Mouse (Mus musculus): Measurements from ENCODE around the gene Sugp2.

Sugp2 gene

GRCm38 (mm10) chr8:70222041-70222440, 12.0 kb upstream of the Sugp2 start:
- no peak for DNase-seq

GRCm38 (mm10) chr8:70223341-70223740, 10.7 kb upstream of the Sugp2 start:
- DNase-seq: peak; percentile 44 to 51

GRCm38 (mm10) chr8:70227997-70228396, 6.0 kb upstream of the Sugp2 start:
- DNase-seq: no peak

GRCm38 (mm10) chr8:70230837-70231236, 3.2 kb upstream of the Sugp2 start:
- DNase-seq: no peak

GRCm38 (mm10) chr8:70233606-70234005, 420 bp upstream of the Sugp2 start:
- no peak for DNase-seq

GRCm38 (mm10) chr8:70234781-70235128, 729 bp downstream of the Sugp2 start:
- no peak for DNase-seq

- DNase-seq: no peak
Observed at GRCm38 (mm10) chr8:70237842-70238241, 3.8 kb downstream of the Sugp2 start.

GRCm38 (mm10) chr8:70240642-70241041, 6.6 kb downstream of the Sugp2 start:
- DNase-seq: no peak

GRCm38 (mm10) chr8:70246622-70247021, 12.6 kb downstream of the Sugp2 start:
- no peak for DNase-seq

GRCm38 (mm10) chr8:70247841-70248240, 13.8 kb downstream of the Sugp2 start:
- no peak for DNase-seq

GRCm38 (mm10) chr8:70254628-70255027, 20.6 kb downstream of the Sugp2 start:
- DNase-seq: no peak

- DNase-seq: peak; percentile 52 to 65
Observed at GRCm38 (mm10) chr8:70257456-70257855, 23.4 kb downstream of the Sugp2 start.

GRCm38 (mm10) chr8:70258600-70258999, 24.6 kb downstream of the Sugp2 start:
- DNase-seq: no peak

- no peak for DNase-seq
Observed at GRCm38 (mm10) chr8:70259043-70259442, 25.0 kb downstream of the Sugp2 start.

- no peak for DNase-seq
Observed at GRCm38 (mm10) chr8:70267674-70268073, 33.6 kb downstream of the Sugp2 start.

GRCm38 (mm10) chr8:70268311-70268710, 34.3 kb downstream of the Sugp2 start:
- DNase-seq: peak in 1 of 2 experiments; percentile 31

GRCm38 (mm10) chr8:70268799-70269565, 35.0 kb downstream of the Sugp2 start:
- DNase-seq: no peak

GRCm38 (mm10) chr8:70272949-70273348, 38.9 kb downstream of the Sugp2 start:
- DNase-seq: no peak

GRCm38 (mm10) chr8:70274350-70274749, 40.3 kb downstream of the Sugp2 start:
- no peak for DNase-seq

- DNase-seq: no peak
Observed at GRCm38 (mm10) chr8:70276476-70276875, 42.5 kb downstream of the Sugp2 start.

- DNase-seq: no peak
Observed at GRCm38 (mm10) chr8:70278175-70278574, 44.1 kb downstream of the Sugp2 start.

GRCm38 (mm10) chr8:70279266-70279665, 45.2 kb downstream of the Sugp2 start:
- DNase-seq: peak in 1 of 2 experiments; percentile 13

- DNase-seq: no peak
Observed at GRCm38 (mm10) chr8:70281001-70281400, 47.0 kb downstream of the Sugp2 start.

- peak; percentile 65 to 71 for DNase-seq
Observed at GRCm38 (mm10) chr8:70282603-70283135, 48.6 kb downstream of the Sugp2 start, which contains the start of gene Homer3. Gene Homer3 (plus strand): TSS chr8:70282827.

All from cerebellum, adult 18-20 months (tissue).